Mouse (Mus musculus) brain, adult 2 months (tissue): ENCODE measurements around the gene Hdac4.

Experiments
- DNase-seq: peaks from one replicate; pipeline ENCODE4 v3.0.0; 2011; ENCODE audit warnings: low read depth, low spot score

The Hdac4 gene

DNA sequence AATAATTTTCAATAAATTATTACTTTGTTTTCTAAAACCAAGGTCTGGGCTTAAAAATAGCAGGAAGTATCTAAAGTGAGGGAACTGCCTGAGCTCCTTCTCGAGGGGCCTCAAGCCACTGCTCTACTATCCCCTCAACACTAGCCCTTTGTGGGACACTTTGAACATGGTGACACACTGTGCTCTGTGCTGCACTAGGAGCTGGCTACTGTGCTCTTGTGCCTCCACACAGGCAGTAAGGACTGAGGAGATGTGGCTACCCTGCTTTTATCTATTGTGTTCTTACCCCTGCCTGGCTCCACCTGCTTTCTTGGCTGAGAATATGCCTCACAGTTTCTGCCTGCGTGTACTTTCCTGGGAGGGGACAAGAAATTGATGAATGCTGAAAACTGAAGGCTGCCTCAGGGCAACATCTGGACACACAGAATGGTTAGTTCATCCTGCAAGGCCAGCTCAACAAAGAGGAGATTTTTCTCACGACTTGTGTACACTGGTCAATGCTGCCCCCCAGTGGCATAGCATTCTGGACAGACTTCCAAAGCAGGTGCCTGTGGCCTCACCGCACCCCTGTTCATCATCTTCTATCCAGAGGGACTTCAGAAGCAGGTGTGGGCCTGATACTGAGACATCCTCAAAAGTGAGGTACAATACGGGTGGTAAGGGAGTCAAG lies 226.7 kb downstream of the Hdac4 start:
- peak; percentile 88 for DNase-seq

DNA sequence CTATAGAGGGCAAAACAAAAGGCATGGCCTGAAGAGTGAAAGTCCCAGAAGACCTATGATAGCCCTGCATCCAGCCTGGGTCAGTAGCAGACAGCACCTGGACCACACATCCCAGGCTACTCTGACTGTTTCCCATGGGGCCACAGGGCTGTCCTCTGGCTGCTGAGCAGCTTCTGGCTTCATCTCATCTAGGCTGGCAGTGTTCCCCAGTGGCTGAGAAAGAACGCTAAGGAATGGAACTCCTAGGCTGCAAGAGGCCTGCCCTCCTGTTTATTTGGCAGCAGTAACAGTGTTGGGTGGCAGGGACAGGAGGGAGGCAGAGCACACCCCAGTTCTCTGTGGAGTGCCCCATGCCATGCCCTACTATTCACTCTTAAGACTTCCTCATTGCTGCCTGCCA lies 228.5 kb downstream of the Hdac4 start:
- no peak for DNase-seq

DNA sequence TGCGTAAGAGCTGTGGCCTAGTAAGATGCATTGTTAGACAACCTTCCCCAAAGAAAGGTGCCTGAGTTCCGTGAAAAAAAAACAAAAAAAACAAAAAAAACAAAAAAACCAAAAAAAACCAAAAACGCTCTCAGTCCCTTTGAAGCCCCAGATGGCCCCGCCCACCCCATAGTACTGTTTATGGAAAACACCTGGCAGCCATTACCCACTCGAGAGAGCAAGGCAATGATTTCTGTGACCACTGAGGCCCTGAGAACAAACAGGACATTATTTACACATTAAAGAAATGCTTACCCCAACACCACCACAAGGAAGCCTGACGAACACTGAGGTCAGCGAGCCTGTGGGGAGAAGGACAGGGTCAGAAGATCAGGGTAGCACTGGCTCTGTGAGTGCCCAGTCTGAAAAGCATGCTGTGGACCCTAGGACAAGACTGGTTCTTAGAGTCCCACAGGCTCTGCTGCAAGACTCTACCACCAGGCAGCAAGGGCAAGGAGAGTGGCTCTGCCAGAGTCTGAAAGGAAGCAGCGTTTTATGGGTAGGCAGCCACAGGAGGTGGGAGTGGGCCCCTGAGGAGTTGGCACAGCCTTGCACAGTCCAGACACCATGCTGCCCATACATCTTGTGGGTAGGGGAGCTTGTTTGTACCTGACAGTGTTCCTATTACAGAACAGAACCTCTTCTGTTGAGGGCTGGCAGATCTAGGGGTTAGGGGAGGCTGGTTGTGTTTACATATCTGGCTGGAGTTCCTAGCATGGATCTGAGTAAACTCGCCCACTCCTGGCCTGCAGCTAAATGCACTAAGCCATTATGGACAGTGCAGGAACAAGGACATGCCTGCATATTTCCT lies 230.8 kb downstream of the Hdac4 start:
- no peak for DNase-seq

DNA sequence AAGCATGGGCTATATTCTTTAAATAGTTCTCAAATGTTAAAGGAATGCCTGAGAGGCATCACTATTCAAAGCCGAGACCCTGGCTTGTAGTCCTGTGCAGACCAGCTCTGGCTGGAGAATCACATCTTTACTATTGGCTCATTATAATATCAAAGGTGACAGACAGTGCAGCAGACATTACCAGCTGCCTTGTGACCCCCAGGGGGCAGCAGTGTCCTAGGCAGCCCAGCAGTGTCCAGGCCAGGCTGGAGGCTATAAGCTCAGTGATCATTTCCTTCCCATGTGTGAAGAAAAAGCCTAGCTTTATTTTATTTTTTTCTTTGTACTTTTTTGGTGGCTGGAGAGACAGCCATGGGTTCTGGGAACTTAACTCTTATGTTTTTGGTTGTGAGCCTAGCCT lies 233.2 kb downstream of the Hdac4 start:
- peak; percentile 70 for DNase-seq

DNA sequence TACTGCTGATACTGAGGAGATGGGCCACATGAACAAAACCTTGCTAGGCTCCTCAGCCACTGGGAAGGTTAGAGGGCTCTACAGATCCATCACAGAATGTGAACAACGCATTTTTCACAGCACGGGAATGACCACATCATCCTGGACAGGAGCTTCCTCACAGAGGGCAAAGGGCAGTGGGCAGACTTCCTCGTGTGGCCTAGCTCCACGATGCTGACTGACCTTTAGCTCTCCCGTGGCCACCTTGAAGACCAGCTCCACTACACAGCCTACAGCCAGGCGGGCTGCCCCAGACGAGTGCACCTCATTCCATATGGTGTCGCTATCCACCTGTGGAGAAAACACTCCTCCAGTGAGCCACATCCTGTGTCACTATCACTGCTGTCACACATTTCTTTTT lies 234.3 kb downstream of the Hdac4 start:
- DNase-seq = no peak

DNA sequence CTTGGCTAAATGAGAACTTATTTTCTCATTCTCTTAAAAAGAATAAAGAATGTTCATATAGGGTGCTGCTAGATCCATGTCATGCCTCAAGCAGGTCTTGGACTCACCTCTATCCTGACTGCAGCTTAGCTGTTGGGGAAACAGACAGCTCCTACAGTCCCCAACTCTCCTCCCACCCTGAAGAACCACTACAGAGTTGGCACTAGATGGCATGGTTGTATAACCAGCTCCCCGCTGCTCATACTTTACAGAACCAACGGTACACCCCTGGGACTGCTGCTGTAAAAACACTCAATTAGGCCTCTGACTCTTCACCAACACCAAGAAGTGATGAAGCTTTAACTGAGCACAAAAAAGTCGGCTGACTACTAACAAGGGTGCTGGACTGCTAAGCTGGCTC lies 235.6 kb downstream of the Hdac4 start:
- DNase-seq = peak; percentile 67

DNA sequence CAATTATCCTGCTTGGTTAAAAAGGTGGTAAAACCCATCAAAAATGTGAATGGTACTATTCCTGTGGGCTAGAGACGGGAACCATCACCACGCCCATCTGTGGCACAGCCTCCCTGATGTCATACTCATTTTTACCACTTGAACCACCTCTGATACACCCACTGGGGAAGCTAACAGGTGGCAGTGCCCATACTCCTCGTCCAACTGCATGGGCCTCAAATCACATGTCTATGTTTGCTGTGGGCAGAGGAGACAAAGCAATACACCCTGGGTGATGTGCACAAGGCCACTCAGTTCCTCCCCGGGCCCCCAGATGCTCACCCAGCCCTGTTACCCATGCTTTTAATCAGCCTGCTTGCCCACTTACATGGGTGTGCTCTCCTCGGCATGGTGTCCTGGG lies 236.5 kb downstream of the Hdac4 start:
- no peak for DNase-seq

DNA sequence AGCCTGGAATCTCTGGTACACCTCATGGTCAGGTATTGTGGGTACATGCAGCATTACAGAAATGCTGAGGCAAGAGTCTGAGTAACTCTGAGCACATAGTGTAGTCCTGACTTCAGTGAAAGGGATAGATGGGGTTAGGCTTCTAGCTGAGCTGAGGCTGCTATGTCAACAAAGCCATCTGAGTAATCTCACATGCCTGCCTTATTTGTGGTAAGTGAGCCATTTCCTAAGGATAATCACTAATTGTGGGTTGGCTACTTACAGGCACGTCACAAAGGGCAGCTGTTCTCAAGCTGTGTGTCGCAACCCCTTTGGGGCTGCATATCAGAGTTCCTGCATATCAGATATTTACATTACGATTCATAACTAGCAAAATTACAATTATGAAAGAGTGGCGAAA lies 239.3 kb downstream of the Hdac4 start:
- DNase-seq = peak; percentile 39

DNA sequence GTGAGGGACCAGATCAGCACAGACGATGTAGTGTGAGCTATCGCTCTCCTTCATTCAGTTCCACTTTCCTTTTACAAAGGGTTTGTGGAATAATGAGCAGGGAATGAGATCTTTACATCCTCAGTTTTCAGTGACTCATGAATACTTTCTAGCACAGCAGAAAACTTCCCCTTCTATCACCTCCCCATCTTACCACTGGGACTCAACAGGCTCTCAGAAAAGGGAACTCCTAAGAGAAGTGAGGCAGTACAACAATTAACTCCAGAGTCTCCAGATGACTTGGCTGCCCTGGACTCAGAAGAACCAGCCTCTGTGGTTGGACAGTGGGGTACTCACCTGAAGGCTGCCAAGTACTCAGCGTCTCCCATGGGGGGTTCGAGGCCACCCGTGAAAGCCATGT lies 240.5 kb downstream of the Hdac4 start:
- DNase-seq = no peak

DNA sequence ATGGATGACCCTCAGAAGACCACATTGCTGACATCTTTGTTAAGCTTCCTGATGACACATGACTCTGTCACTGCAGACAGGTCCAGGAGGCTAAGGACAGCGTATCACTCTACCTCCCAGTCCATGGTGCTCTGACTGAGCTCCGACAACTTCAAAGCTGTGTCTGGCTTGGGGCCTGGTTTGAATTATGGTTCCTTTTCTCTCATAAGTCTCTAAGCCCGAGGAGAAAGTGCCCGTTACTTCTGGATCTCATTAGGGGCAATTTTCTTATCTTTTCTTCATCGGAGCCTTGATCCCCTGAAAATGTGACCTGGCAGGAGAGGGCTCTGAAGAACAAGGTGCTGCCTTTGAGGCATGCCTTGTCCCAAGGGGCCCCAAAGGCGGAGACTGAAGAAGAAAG lies 242.6 kb downstream of the Hdac4 start:
- no peak for DNase-seq

DNA sequence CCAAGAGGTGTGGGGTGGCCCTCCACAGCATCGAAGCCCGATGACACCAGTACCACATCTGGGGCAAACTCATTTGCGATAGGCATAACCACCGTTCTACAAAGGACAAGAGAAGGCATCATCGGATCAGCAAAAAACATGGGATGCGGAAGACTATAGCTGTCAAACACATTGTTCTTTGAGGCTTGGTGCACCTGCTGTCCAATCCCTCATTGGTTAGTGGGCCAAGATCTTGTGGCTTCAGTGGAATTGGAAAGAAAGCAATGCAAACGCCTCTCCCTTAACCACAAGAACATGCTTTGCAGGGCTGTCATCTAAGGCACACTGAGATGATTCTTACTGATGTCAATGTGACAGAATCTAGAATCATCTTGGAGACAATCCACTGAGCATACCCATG lies 248.1 kb downstream of the Hdac4 start:
- no peak for DNase-seq

DNA sequence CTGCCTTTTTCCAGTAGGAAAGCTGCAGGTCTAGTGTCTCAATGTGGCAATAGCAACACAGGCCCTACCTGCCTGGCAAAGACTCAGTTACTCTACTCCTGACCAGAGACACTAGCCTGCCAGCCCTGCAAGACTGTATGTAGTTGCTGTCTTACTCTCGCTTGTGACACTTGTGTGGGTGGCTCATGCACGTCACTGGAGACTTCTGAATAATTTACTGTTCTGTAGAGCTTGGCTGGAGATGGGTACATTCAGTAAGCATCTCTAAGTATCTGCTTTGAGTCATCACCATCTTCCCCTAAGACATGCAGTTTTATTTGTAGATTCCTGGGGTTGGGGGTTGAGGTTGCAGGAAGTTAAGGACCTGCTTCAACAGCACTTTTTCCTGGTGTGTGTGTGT lies 252.9 kb downstream of the Hdac4 start:
- DNase-seq = peak; percentile 88

DNA sequence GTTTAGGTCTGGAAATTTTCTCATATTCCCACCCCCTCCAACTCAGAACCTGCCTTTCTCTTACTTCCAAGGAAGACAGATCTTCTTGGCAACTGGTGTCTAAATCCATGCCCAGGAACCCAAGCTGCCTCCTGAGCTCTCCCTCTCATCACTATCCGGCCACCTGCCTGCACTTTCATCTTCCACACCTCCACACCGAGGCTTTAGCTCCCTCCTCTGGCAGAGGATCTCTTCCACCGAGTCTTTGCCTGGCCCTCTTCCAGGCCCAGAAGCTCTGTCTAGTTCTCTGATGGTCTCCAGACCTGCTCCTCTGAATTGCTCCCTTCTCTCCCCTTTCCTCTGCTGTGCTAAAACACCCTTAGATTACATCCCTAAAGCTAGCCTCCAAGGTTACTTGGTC lies 253.5 kb downstream of the Hdac4 start:
- peak; percentile 80 for DNase-seq

DNA sequence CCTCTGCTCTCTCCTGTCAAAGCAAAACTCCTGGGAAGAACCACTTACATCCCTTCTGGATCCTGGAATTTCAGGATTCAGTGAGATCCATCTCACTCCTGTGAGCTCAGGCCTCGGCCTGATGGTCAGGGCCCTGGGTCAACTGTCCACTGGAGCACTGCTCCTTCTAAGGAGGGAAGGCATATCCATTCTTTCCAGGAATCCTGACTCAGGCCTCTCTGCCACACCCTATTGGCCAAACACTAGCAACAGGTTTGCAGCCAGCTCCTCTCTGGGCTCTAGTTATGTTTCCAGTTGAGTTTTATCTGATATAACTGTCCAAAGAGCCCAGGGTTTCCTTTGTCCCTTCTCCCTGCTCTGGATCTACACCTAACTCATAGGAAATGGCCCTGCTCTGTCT lies 254.4 kb downstream of the Hdac4 start:
- no peak for DNase-seq

DNA sequence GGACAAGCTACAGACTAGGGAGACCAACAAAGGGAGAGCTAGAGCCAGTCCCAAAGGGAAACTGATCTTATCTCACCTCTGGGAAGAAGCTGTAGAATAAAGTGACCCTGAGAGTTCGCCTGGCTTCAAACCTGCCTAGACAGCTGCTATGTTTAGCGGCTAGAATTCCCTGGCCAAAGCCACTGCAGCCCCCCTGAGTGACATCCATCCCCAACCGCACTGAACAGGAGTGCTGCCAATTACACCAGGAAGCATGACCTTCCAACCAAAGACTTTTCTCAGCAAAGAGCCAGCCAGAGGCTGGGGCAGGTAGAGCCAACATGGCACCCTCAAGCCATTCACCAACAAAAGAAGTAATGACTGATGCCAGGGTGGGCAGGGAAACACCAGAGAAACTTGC lies 260.3 kb downstream of the Hdac4 start:
- DNase-seq = no peak

DNA sequence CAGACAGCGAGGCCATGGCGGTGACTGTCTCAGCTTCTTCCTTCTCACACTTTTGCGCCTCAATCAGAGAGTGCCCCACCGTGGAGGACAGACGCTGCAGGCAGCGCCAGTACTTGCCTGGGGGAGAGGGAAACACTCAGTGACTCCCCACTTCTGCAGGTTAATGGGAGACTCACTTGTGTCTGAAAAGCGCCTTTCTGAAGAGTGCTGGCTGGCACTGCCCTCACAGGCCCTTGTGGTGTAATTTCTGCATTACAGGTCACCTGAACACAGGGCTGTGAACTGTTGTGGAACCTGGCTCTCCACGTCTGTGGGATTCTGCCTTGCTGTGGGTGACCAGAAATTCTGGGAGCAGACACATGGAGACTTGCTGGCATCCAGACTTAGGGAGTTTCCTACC lies 261.8 kb downstream of the Hdac4 start:
- DNase-seq = no peak

DNA sequence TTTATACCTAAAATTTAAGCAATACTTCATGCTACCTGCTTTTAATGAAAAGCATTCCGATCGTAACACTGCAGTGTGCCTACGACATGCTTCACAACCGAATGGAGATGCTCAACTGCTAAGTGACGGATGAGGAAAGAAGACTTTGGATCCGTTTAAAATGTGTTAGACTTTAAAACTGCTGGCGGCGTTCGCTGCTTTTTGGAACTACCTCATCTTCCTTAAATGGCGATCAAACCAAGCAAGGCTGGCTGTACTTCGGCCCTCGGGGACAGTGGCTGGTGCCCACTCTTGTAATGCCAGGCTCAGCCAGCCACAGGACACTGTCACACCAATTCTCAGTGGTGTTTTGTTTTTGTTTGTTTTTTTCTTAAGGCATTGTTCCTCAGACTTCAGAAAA lies 263.3 kb downstream of the Hdac4 start:
- DNase-seq = no peak

DNA sequence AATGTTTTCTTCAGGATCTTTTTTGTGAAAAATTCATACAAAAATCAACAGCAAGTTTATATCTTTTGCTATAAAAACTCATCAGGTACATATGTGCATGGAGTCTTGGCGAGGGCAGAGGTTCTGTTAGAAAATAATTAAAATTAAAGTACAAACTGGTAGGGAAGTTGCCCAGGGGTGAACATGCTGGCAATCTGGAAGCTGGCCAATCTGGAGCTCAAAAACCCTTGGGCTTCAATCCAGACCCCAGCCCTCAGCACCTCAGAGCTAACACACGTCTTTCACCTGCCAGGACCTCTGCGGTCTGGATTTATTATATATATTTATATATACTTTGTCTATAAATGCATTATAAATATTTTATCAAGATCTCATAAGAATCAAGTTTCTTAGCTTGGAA lies 263.7 kb downstream of the Hdac4 start:
- DNase-seq = no peak

DNA sequence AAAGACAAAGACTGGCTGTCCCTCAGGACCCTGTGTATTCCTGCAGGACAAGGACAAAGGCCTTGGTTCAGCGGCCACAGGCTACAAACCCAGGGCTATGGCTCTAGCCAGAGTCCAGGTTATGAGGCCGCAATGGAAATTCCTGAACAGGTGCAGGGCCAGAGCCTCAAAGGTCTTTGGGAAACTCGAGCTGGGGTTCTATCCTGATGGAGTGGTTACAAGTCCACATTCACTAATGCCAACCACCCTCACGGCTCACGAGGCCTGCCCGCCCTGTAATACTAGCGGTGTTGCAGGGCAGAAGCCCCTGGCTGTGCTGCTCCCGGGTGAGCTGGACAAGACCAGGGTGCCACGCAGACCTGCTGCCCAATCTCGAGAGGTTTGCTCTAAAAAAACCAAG lies 264.3 kb downstream of the Hdac4 start:
- no peak for DNase-seq

DNA sequence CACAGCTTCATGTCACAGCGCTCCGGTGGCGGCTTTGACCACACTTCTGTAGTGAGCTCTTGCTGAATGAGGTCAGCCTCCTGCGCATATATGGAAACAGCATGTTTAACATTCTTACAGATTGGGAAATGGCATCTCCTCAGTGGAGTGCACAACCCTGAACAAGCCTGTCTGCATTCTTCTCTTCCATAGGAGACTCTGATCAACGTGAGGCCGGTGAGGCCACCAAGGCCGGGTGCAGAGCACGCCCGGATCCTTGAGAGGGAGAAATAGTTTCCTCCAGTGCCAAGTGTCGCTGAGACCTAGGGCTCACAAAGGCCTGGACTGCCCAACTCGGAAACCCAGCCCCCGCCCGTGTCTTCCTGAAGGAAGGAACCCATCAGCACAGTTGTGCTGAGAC lies 266.4 kb downstream of the Hdac4 start:
- DNase-seq = no peak

DNA sequence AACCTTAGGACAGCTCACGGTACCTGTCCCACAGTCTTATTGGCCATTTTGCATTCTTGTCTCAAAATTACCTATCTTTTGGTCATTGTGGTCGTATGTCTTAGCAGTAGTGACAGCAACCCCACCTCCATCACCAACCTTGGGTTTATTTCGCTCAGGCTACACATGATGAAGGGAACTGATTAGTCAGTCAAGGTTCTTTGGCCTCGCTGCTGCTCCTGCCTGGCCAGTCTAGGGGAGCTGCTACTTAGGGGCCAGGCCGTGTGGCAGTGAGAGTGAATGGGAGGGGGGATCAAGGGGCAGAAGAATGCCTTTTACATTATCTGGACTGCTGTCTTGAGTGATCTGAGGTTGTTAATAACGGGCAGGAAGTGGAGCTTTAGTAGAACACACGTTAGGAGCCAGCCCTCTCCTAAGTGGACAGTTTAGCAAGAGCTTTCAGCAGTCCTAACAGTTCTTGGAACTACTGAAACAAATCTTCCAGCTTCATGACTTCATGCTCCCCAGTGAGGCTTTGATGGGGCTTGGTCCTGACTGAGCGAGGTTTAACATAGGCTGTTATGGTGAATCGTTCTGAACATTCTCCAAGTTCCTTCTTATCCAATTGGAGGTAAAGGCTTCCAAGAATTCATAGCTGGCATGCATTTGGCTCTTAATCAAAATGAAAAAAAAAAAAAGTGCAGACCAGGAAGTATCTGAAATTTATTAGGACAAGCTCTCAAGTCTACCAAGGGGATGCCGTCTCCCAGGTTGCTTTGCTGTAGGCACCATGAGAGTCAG lies 267.8 kb downstream of the Hdac4 start:
- DNase-seq = no peak

DNA sequence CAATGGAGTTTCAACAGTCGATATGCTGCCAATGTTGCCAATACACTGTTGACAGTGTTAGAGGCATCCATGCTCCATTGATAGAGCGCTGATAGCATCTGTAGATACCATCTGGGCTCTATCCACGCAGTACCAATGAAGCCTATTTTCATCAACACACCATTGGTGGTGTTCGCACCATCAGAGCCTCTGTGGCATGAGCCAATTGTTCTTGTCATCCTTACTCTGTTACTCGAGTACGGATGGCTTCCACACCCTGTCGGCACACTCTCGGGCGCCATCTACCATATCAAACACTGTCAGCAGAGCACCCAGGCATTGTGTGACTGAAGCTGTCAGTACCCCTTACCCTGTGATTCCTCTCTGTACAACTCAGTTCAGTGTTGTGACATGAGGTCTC lies 271.9 kb downstream of the Hdac4 start:
- DNase-seq = no peak
